ENCODE assay signal across 25 mouse cellular contexts in the genomic region with DNA sequence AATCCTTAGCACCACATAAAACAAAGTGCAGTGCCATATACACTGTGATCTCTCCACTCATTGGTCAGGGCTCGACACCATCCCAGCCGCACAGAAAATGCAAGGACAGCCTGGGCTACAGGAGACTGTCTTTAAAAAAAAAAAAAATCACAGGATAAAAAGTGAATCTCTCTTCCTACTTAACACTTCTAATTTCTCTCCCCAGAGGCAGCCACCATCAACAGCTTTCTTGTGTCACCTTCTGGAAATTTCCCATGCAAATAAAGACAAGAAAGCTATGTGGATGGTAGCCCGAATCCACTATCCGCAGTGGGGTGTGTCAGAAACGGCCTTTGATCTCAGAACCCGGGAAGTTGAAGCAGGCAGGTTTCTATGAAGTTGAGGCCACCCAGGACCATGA. TPM values are rescaled to one million over a fixed set of nuclear protein-coding genes. Genes with fewer than 3 reads are reported as not detected.
A peak's percentile ranks its signal among the peaks of the same experiment; 100 is the strongest.
DNase-seq lines count a peak whose midpoint lies in the region; ATAC-seq and TF ChIP-seq lines count a peak whose summit lies in the region.
"Had no signal": no experiment of that assay in that cellular context is flagged by ENCODE, and none has a peak within 500 bp of the region (broad histone marks: within the 10 kb centered on the region; RNA-seq: fewer than 3 reads in every experiment).

No protein-coding gene starts in this region.

- no peak overlapping the region for H3K4me3 ChIP-seq in left cerebral cortex, adult 2 months
- H3K4me3 ChIP-seq in ES-E14 (ENCODE audit: insufficient read depth in 1 of 2, low read depth in 1 of 2, low read length in 2 of 2, poor library complexity in 1 of 2, severe bottlenecking in 1 of 2), result no peak overlapping the region
- H3K4me3 ChIP-seq: forebrain, embryonic 10.5 days; forebrain, embryonic 13.5 days; heart, adult 2 months; heart, embryonic 10.5 days; heart, embryonic 13.5 days; hindbrain, embryonic 12.5 days; hindbrain, embryonic 15.5 days; intestine, embryonic 15.5 days had no signal

- peaks cover 2 to 15% of the 10 kb centered on the region in 2 experiments; a peak in 3 of 4 replicates for H3K4me1 ChIP-seq in ES-E14 (ENCODE audit: control insufficient read depth in 2 of 2, insufficient read depth in 2 of 2, low read length in 2 of 2, poor library complexity in 1 of 2)

- peak overlapping the region; percentile 14; the same call in 1 of the 2 replicates for H3K9ac ChIP-seq in ES-E14 (ENCODE audit: insufficient read depth, low read depth, low read length, poor library complexity, severe bottlenecking)
- H3K9ac ChIP-seq: forebrain, embryonic 13.5 days; heart, embryonic 13.5 days; hindbrain, embryonic 12.5 days; hindbrain, embryonic 15.5 days; intestine, embryonic 15.5 days had no signal

- in situ Hi-C loops in ES-E14 (cut with MboI; ENCODE audit: low sequenced_read_pairs in 2 of 2, unreplicated experiment in 2 of 2), result no loop called here

- H3K36me3 ChIP-seq in ES-E14 (ENCODE audit: control insufficient read depth, insufficient read depth, low read length, poor library complexity, severe bottlenecking), result no peaks in the 10 kb centered on the region
- H3K36me3 ChIP-seq: forebrain, embryonic 10.5 days; heart, embryonic 10.5 days; heart, embryonic 13.5 days; hindbrain, embryonic 12.5 days; hindbrain, embryonic 15.5 days; intestine, embryonic 15.5 days had no signal

- TF ChIP-seq CTCF in left cerebral cortex, adult 2 months (IDR thresholded peaks at IDR 0.05), result no peak

- DNase-seq in left cerebral cortex, adult 2 months (ENCODE audit: extremely low spot score in 1 of 2, low spot score in 2 of 2), result no peak
- DNase-seq in left cerebral cortex, adult 11 months (ENCODE audit: low spot score), result no peak
- no peak for DNase-seq in ES-E14 (ENCODE audit: low read depth, low spot score)
- DNase-seq in brain, adult 2 months (ENCODE audit: low read depth, low spot score), result peak; percentile 63
- DNase-seq in kidney, postnatal 14 days, result no peak
- DNase-seq: adrenal gland, adult 2 months; adrenal gland, postnatal 14 days; cerebellum, adult 11-12 months; cerebellum, adult 8-10 months; cerebellum, postnatal 10 days; cerebellum, postnatal 36 days; gastrocnemius, postnatal 36 days; heart, adult 2 months; kidney, adult 11 months had no signal

- H3K9me3 ChIP-seq in ES-E14 (ENCODE audit: control insufficient read depth, insufficient read depth, low read depth, low read length), result no peaks in the 10 kb centered on the region
- H3K9me3 ChIP-seq: forebrain, embryonic 10.5 days; forebrain, embryonic 13.5 days; heart, embryonic 10.5 days; heart, embryonic 13.5 days; hindbrain, embryonic 12.5 days; hindbrain, embryonic 15.5 days; intestine, embryonic 15.5 days had no signal

- intact Hi-C loops in left cerebral cortex, adult 2 months (cut with DNase I), result no loop called here

- H3K27ac ChIP-seq in left cerebral cortex, adult 2 months, result peak overlapping the region; percentile 83; the same call in 1 of the 2 replicates
- H3K27ac ChIP-seq in ES-E14 (ENCODE audit: insufficient read depth, low read depth, low read length, poor library complexity, severe bottlenecking), result no peak overlapping the region
- H3K27ac ChIP-seq: forebrain, embryonic 10.5 days; forebrain, embryonic 13.5 days; heart, adult 2 months; heart, embryonic 10.5 days; heart, embryonic 13.5 days; hindbrain, embryonic 12.5 days; hindbrain, embryonic 15.5 days; intestine, embryonic 15.5 days had no signal

- no peak for ATAC-seq in inflammation-experienced regulatory T-cells, adult 6 months
- ATAC-seq: forebrain, embryonic 13.5 days; forebrain, embryonic 16.5 days; intestine, embryonic 15.5 days had no signal

TF ChIP-seq in ES-E14, 5 proteins besides CTCF, POLR2A, EP300 and RAD21:
- no peak for TF ChIP-seq MAFK (IDR thresholded peaks at IDR 0.05; ENCODE audit: insufficient read depth, low read depth, low read length)
- no peak for TF ChIP-seq ZC3H11A (IDR thresholded peaks at IDR 0.05; ENCODE audit: borderline replicate concordance, low read depth, low read length)
- no peak for TF ChIP-seq HCFC1 (IDR thresholded peaks at IDR 0.05; ENCODE audit: borderline replicate concordance, insufficient read depth, low read length)
- no peak for TF ChIP-seq CHD2 (IDR thresholded peaks at IDR 0.05; ENCODE audit: low read depth, low read length)
- no peak for TF ChIP-seq ZNF384 (IDR thresholded peaks at IDR 0.05; ENCODE audit: low read depth, low read length)

RNA-seq across cellular contexts. Expression of a gene that starts 3.1 kb away (rescaled TPM):
- total RNA-seq in left cerebral cortex, adult 2 months (2021), result 100 to 1,000 TPM; 116 to 117 TPM
- total RNA-seq in ES-E14 (2012; rRNA removed), result 155 and 174 TPM in 2 replicates
- 100 to 1,000 TPM; 116 to 141 (median 122) TPM for polyA plus RNA-seq in inflammation-experienced regulatory T-cells, adult 6 months (2017; shearing (Covaris generic))

RNA-seq across cellular contexts. Expression of a gene that starts 38.3 kb away (rescaled TPM):
- 100 to 1,000 TPM; 319 to 335 TPM for total RNA-seq in left cerebral cortex, adult 2 months (2021)
- total RNA-seq in ES-E14 (2012; rRNA removed), result 14.9 and 25.2 TPM in 2 replicates
- not detected for polyA plus RNA-seq in inflammation-experienced regulatory T-cells, adult 6 months (2017; shearing (Covaris generic))
- total RNA-seq: granulocyte monocyte progenitor cell, adult 5-6 weeks; hematopoietic stem cell, adult 5-6 weeks had no signal

RNA-seq across cellular contexts. Expression of a gene that starts 40.2 kb away (rescaled TPM):
- total RNA-seq in left cerebral cortex, adult 2 months (2021), result 100 to 1,000 TPM; 253 to 265 TPM
- total RNA-seq in ES-E14 (2012; rRNA removed), result 134 and 138 TPM in 2 replicates
- 10 to 100 TPM; 29.8 to 37.7 (median 35.6) TPM for polyA plus RNA-seq in inflammation-experienced regulatory T-cells, adult 6 months (2017; shearing (Covaris generic))

RNA-seq across cellular contexts. Expression of a gene that starts 47.0 kb away (rescaled TPM):
- total RNA-seq in left cerebral cortex, adult 2 months (2021), result 10 to 100 TPM; 39.9 to 41.9 TPM
- total RNA-seq in ES-E14 (2012; rRNA removed), result 28.3 and 34.8 TPM in 2 replicates
- polyA plus RNA-seq in inflammation-experienced regulatory T-cells, adult 6 months (2017; shearing (Covaris generic)), result 10 to 100 TPM; 26.0 to 35.4 (median 31.6) TPM

Comparison
In these comparisons a context has a peak if more than half of its experiments do, and no peak if none do; other contexts are left out.
1. RNA of a gene that starts 38.3 kb away (total RNA-seq): 319 to 335 TPM in left cerebral cortex, adult 2 months; 14.9 to 25.2 TPM in ES-E14; every median in the first group is over 10 times any median in the second.